Mouse (Mus musculus): ENCODE measurements around the gene Adgrf2. TPM values are rescaled to one million over a fixed set of nuclear protein-coding genes. Genes with fewer than 3 reads are reported as not detected.

Adgrf2 gene
- not detected for polyA plus RNA-seq (2014; fragmentation: Illumina TruSeq; extraction: RNeasy Lipid Tissue Mini Kit (QIAGEN cat#74804); ENCODE audit: low read depth, low replicate concordance)

DNA sequence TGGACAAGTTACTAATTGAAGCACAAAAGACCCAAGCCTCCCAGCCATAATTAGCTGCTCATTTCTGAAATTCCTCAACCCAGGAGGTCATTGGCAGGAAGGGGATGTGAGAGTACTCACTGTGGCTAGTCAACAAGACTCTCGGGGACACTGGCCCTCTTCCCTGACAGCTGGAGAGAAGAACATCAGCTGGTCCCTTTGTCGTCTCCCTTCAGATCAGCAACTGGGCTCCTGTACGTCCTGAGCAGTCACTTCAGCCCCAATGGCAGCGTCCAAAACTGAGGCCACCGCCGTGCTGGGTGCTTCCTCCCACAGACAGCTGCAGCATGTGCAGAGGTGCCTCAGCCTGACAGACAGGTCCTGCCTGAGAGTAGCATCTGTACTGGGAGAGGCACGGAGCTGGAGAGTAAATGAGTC lies at the start of gene Adgrf2:
Adgrf2 (minus strand) TSS at position 379 of the 417 bp plus-strand sequence.

DNA sequence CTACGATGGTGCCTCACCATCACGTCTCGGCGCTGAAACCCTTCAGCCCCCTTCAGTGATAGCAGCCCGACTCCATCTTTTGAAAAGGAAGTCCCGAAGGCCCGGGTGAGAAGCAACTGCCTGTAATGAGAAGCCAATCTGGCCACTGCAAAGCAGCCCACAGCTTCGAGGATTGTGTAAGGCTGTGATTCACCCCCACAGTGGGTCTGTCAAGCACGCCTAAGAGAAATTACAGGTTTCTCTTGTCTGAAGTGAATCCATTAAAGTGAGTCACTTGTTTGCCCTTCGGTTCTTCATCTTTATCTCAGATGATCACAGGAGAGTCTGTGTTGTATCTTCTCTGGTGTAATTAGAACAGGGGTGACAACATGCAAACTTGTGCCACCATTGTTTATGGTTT lies 49.8 kb downstream of the Adgrf2 start, which contains the start of gene Adgrf4:
Adgrf4 (minus strand) TSS at position 149 of the 400 bp plus-strand sequence.

Other genes with a start within 250 kb of the Adgrf2 start
- gene Opn5, start 130.8 kb downstream of the Adgrf2 start, polyA plus RNA-seq (2014; fragmentation: Illumina TruSeq; extraction: RNeasy Lipid Tissue Mini Kit (QIAGEN cat#74804); ENCODE audit: low read depth, low replicate concordance), result not detected
- gene Adgrf4, start 49.9 kb downstream of the Adgrf2 start, polyA plus RNA-seq (2014; fragmentation: Illumina TruSeq; extraction: RNeasy Lipid Tissue Mini Kit (QIAGEN cat#74804); ENCODE audit: low read depth, low replicate concordance), result 0.24 TPM
- 214 TPM for gene Cd2ap, start 134.5 kb upstream of the Adgrf2 start, polyA plus RNA-seq (2014; fragmentation: Illumina TruSeq; extraction: RNeasy Lipid Tissue Mini Kit (QIAGEN cat#74804); ENCODE audit: low read depth, low replicate concordance)